In genomic region chr1:177718340-177719028, GRCm38 (mm10) we compare ENCODE assay signal across 17 mouse cellular contexts. TPM values are rescaled to one million over a fixed set of nuclear protein-coding genes. Genes with fewer than 3 reads are reported as not detected.
DNase-seq lines count a peak whose midpoint lies in the region; ATAC-seq and TF ChIP-seq lines count a peak whose summit lies in the region.
"Had no signal": no experiment of that assay in that cellular context is flagged by ENCODE, and none has a peak within 500 bp of the region (broad histone marks: within the 10 kb centered on the region; RNA-seq: fewer than 3 reads in every experiment).

No protein-coding gene starts in this region.

- H3K9ac ChIP-seq in forebrain, embryonic 14.5 days (ENCODE audit: low read length) = no peak overlapping the region
- no peak overlapping the region for H3K9ac ChIP-seq in hindbrain, embryonic 16.5 days (ENCODE audit: low read depth, low read length)
- H3K9ac ChIP-seq: embryonic facial prominence, embryonic 13.5 days; heart, embryonic 13.5 days had no signal

- H3K36me3 ChIP-seq in E14TG2a.4 (ENCODE audit: insufficient read depth, low read length) = no peaks in the 10 kb centered on the region
- H3K36me3 ChIP-seq in forebrain, embryonic 14.5 days (ENCODE audit: control insufficient read depth, insufficient read depth, low read length) = no peaks in the 10 kb centered on the region
- no peaks in the 10 kb centered on the region for H3K36me3 ChIP-seq in hindbrain, embryonic 16.5 days (ENCODE audit: control insufficient read depth, insufficient read depth, low read length)
- H3K36me3 ChIP-seq: embryonic facial prominence, embryonic 13.5 days; heart, embryonic 13.5 days had no signal

- peak overlapping the region; percentile 26 for H3K4me3 ChIP-seq in E14TG2a.4 (replicated peaks; ENCODE audit: low read length)
- H3K4me3 ChIP-seq in forebrain, embryonic 14.5 days (ENCODE audit: low read depth, low read length) = no peak overlapping the region
- no peak overlapping the region for H3K4me3 ChIP-seq in hindbrain, embryonic 16.5 days (ENCODE audit: low read length)
- H3K4me3 ChIP-seq: embryonic facial prominence, embryonic 13.5 days; heart, embryonic 13.5 days had no signal

- no peak overlapping the region for H3K4me2 ChIP-seq in forebrain, embryonic 14.5 days (ENCODE audit: low read length)
- no peak overlapping the region for H3K4me2 ChIP-seq in hindbrain, embryonic 16.5 days (ENCODE audit: low read length)
- H3K4me2 ChIP-seq: embryonic facial prominence, embryonic 13.5 days; heart, embryonic 13.5 days; liver, embryonic 11.5 days had no signal

- TF ChIP-seq CTCF in E14TG2a.4 (conservative IDR thresholded peaks at IDR 0.05; ENCODE audit: low read length) = no peak

- no peaks in the 10 kb centered on the region for H3K9me3 ChIP-seq in E14TG2a.4 (ENCODE audit: low read length)
- H3K9me3 ChIP-seq in forebrain, embryonic 14.5 days (replicated peaks; ENCODE audit: control insufficient read depth, low read length) = no peaks in the 10 kb centered on the region
- no peaks in the 10 kb centered on the region for H3K9me3 ChIP-seq in hindbrain, embryonic 16.5 days (ENCODE audit: control insufficient read depth, low read length)
- H3K9me3 ChIP-seq: embryonic facial prominence, embryonic 13.5 days; heart, embryonic 13.5 days had no signal

- H3K27ac ChIP-seq in forebrain, embryonic 14.5 days (ENCODE audit: low read depth, low read length) = no peak overlapping the region
- H3K27ac ChIP-seq in hindbrain, embryonic 16.5 days (ENCODE audit: low read depth, low read length) = no peak overlapping the region
- H3K27ac ChIP-seq: embryonic facial prominence, embryonic 13.5 days; heart, embryonic 13.5 days; kidney, postnatal 0 days had no signal

- H3K4me1 ChIP-seq in E14TG2a.4 (replicated peaks; ENCODE audit: low read depth, low read length) = peaks cover 50% of the 10 kb centered on the region
- no peaks in the 10 kb centered on the region for H3K4me1 ChIP-seq in forebrain, embryonic 14.5 days (ENCODE audit: control insufficient read depth, insufficient read depth, low read length)
- no peaks in the 10 kb centered on the region; the same call in 1 of the 2 replicates for H3K4me1 ChIP-seq in hindbrain, embryonic 16.5 days (ENCODE audit: control insufficient read depth, insufficient read depth, low read depth, low read length)
- H3K4me1 ChIP-seq: embryonic facial prominence, embryonic 13.5 days had no signal

- ATAC-seq in forebrain, embryonic 14.5 days = peak; percentile 88
- ATAC-seq in hindbrain, embryonic 16.5 days = 0 out of 2 replicates have a peak, but pooled peaks have one; percentile 37

- peak; percentile 38 for DNase-seq in ES-CJ7 (ENCODE audit: low read depth, low spot score)
- peak; percentile 80 for DNase-seq in forebrain, embryonic 14.5 days (ENCODE audit: low spot score)
- DNase-seq in frontal cortex, postnatal 10 days (ENCODE audit: low spot score in 2 of 2) = no peak
- DNase-seq in kidney, adult 11 months = no peak
- no peak for DNase-seq in adrenal gland, postnatal 36 days
- DNase-seq: adrenal gland, adult 8-10 months; cerebellum, postnatal 10 days; gastrocnemius, postnatal 36 days; right cerebral cortex, postnatal 25 days had no signal

- H3K27me3 ChIP-seq in E14TG2a.4 (ENCODE audit: insufficient read depth, low read length) = no peaks in the 10 kb centered on the region
- H3K27me3 ChIP-seq in forebrain, embryonic 14.5 days (replicated peaks; ENCODE audit: control insufficient read depth, insufficient read depth, low read length) = no peaks in the 10 kb centered on the region
- H3K27me3 ChIP-seq in hindbrain, embryonic 16.5 days (replicated peaks; ENCODE audit: control insufficient read depth, insufficient read depth, low read length) = no peaks in the 10 kb centered on the region
- H3K27me3 ChIP-seq: embryonic facial prominence, embryonic 13.5 days; heart, embryonic 13.5 days had no signal

- whole genome bisulfite sequencing in forebrain, embryonic 14.5 days = 21% methylated on average over 11 of the region's 11 CpGs
- 36% methylated on average over 11 of the region's 11 CpGs for WGBS in hindbrain, embryonic 16.5 days

RNA-seq across cellular contexts. Expression of gene 1700016C15Rik, which starts 11.1 kb away (rescaled TPM):
- not detected in 2 replicates for polyA plus RNA-seq in forebrain, embryonic 14.5 days (2014; fragmentation: Nextera tagmentation; extraction: Ambion mirVana)
- not detected in 2 replicates for polyA plus RNA-seq in hindbrain, embryonic 16.5 days (2015; fragmentation: Nextera tagmentation; extraction: Ambion mirVana)
- not detected for total RNA-seq in adrenal gland, postnatal 36 days (2021)
- total RNA-seq: adrenal gland, adult 8-10 months; left cerebral cortex, postnatal 36 days; megakaryocyte-erythroid progenitor cell, adult 5-6 weeks had no signal
- polyA plus RNA-seq: embryonic facial prominence, embryonic 13.5 days; heart, embryonic 13.5 days; liver, embryonic 11.5 days had no signal

Comparison
In these comparisons a context has a peak if more than half of its experiments do, and no peak if none do; other contexts are left out.
1. DNase-seq: peak in ES-CJ7 (single experiment) and forebrain, embryonic 14.5 days (single experiment); none in frontal cortex, postnatal 10 days (0 of 2), kidney, adult 11 months (single experiment) and adrenal gland, postnatal 36 days (0 of 2).